Mouse (Mus musculus): ENCODE measurements around the gene Gphn.

GRCm38 (mm10) chr12:78205915-78206570 is 20.1 kb upstream of the Gphn start:
- TF ChIP-seq POLR2A (IDR thresholded peaks at IDR 0.05; ENCODE audit: low read depth, low read length) (no peak), CTCF (conservative IDR thresholded peaks at IDR 0.05; ENCODE audit: insufficient read depth, insufficient read length, low read depth, low read length) (peak; percentile 43)

All from kidney, adult 2 months (tissue).